Mouse (Mus musculus): ENCODE results near the gene Micall1. TPM values are rescaled to one million over a fixed set of nuclear protein-coding genes. Genes with fewer than 3 reads are reported as not detected.

Gene Micall1
- total and polyA plus RNA-seq, 2 experiments from 2014 or later, result 10.3 to 35.5 TPM

GRCm38 (mm10) chr15:79176905-79177304 is 68.2 kb downstream of the Micall1 start:
- H3K9ac ChIP-seq (replicated peaks; ENCODE audit: low read length, poor library complexity, severe bottlenecking), result no peak overlapping the region
- no peaks in the 10 kb centered on the region for H3K36me3 ChIP-seq (ENCODE audit: insufficient read depth, low read length)
- WGBS, result 34% methylated on average over 6 of the region's 6 CpGs
- no peaks in the 10 kb centered on the region for H3K4me1 ChIP-seq (ENCODE audit: insufficient read depth, low read length)
- H3K4me3 ChIP-seq (ENCODE audit: low read depth, low read length), result no peak overlapping the region
- no peaks in the 10 kb centered on the region for H3K9me3 ChIP-seq (ENCODE audit: low read length)
- H3K27me3 ChIP-seq (ENCODE audit: insufficient read depth, low read length), result no peaks in the 10 kb centered on the region
- ATAC-seq (ENCODE audit: low FRiP score) (no peak), DNase-seq (ENCODE audit: low spot score) (no peak)
- no peak for TF ChIP-seq CTCF (IDR thresholded peaks at IDR 0.05)
- H3K4me2 ChIP-seq (ENCODE audit: low read depth, low read length, poor library complexity, severe bottlenecking), result no peak overlapping the region
- H3K27ac ChIP-seq (ENCODE audit: low read depth, low read length), result no peak overlapping the region

DNA sequence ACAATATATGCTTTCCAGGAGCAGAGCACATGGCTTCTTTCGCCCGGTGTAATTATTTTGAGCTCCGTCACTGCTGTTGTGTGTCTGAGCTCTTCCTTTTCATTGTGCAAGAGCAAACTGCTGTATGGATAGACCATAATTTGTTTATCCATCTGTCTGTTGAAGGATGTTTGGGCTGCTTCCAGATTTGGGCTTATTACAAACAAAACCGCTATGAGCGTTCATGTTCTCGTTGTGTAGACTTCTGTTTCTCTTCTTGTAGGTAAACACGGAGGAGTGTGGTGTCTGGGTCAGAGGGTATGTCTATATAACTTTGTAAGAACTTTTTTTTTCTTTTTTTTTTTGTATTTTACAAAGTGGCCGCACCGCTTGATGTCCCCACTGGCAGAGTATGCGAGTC is 76.5 kb downstream of the Micall1 start:
- no peak overlapping the region for H3K27ac ChIP-seq (ENCODE audit: low read depth, low read length)
- DNase-seq (ENCODE audit: low spot score), result no peak
- ATAC-seq (ENCODE audit: low FRiP score), result no peak
- TF ChIP-seq CTCF (IDR thresholded peaks at IDR 0.05), result no peak
- 87% methylated on average over 10 of the region's 10 CpGs for WGBS
- no peaks in the 10 kb centered on the region for H3K9me3 ChIP-seq (ENCODE audit: low read length)
- H3K36me3 ChIP-seq (ENCODE audit: insufficient read depth, low read length), result no peaks in the 10 kb centered on the region
- H3K4me3 ChIP-seq (ENCODE audit: low read depth, low read length), result no peak overlapping the region
- H3K27me3 ChIP-seq (ENCODE audit: insufficient read depth, low read length), result no peaks in the 10 kb centered on the region
- H3K4me2 ChIP-seq (ENCODE audit: low read depth, low read length, poor library complexity, severe bottlenecking), result no peak overlapping the region
- no peak overlapping the region for H3K9ac ChIP-seq (replicated peaks; ENCODE audit: low read length, poor library complexity, severe bottlenecking)
- H3K4me1 ChIP-seq (ENCODE audit: insufficient read depth, low read length), result no peaks in the 10 kb centered on the region

Other genes with a start within 250 kb of the Micall1 start
- gene Gga1, start 231.7 kb upstream of the Micall1 start, total RNA-seq (2014; rRNA removed), result 37.0 and 42.8 TPM in 2 replicates
- gene Gga1, start 231.7 kb upstream of the Micall1 start, polyA plus RNA-seq (2015; fragmentation: Nextera tagmentation; extraction: Ambion mirVana), result 42.4 and 43.4 TPM in 2 replicates
- gene Gm49510, start 209.2 kb upstream of the Micall1 start, total RNA-seq (2014; rRNA removed), result 1.7 TPM in 1 of 2 replicates, not detected in the other
- gene Gm49510, start 209.2 kb upstream of the Micall1 start, polyA plus RNA-seq (2015; fragmentation: Nextera tagmentation; extraction: Ambion mirVana), result 0.17 TPM in 1 of 2 replicates, not detected in the other
- gene Sh3bp1, start 209.1 kb upstream of the Micall1 start, total RNA-seq (2014; rRNA removed), result 4.2 and 4.5 TPM in 2 replicates
- 4.0 and 4.7 TPM in 2 replicates for gene Sh3bp1, start 209.1 kb upstream of the Micall1 start, polyA plus RNA-seq (2015; fragmentation: Nextera tagmentation; extraction: Ambion mirVana)
- gene Pdxp, start 195.0 kb upstream of the Micall1 start, total RNA-seq (2014; rRNA removed), result 350 and 364 TPM in 2 replicates
- 171 and 181 TPM in 2 replicates for gene Pdxp, start 195.0 kb upstream of the Micall1 start, polyA plus RNA-seq (2015; fragmentation: Nextera tagmentation; extraction: Ambion mirVana)
- gene Lgals1, start 182.2 kb upstream of the Micall1 start, total RNA-seq (2014; rRNA removed), result 35.4 and 46.2 TPM in 2 replicates
- gene Lgals1, start 182.2 kb upstream of the Micall1 start, polyA plus RNA-seq (2015; fragmentation: Nextera tagmentation; extraction: Ambion mirVana), result 69.7 and 76.8 TPM in 2 replicates
- 8.1 and 17.1 TPM in 2 replicates for gene Nol12, start 174.0 kb upstream of the Micall1 start, total RNA-seq (2014; rRNA removed)
- gene Nol12, start 174.0 kb upstream of the Micall1 start, polyA plus RNA-seq (2015; fragmentation: Nextera tagmentation; extraction: Ambion mirVana), result 64.0 and 69.5 TPM in 2 replicates
- 40.0 and 53.3 TPM in 2 replicates for gene Triobp, start 161.2 kb upstream of the Micall1 start, total RNA-seq (2014; rRNA removed)
- gene Triobp, start 161.2 kb upstream of the Micall1 start, polyA plus RNA-seq (2015; fragmentation: Nextera tagmentation; extraction: Ambion mirVana), result 24.7 and 28.4 TPM in 2 replicates
- gene H1f0, start 80.4 kb upstream of the Micall1 start, total RNA-seq (2014; rRNA removed), result 132 and 136 TPM in 2 replicates
- 135 and 144 TPM in 2 replicates for gene H1f0, start 80.4 kb upstream of the Micall1 start, polyA plus RNA-seq (2015; fragmentation: Nextera tagmentation; extraction: Ambion mirVana)
- gene Galr3, start 67.0 kb upstream of the Micall1 start, total RNA-seq (2014; rRNA removed), result 3.3 and 3.9 TPM in 2 replicates
- 0.25 and 0.32 TPM in 2 replicates for gene Galr3, start 67.0 kb upstream of the Micall1 start, polyA plus RNA-seq (2015; fragmentation: Nextera tagmentation; extraction: Ambion mirVana)
- gene Ankrd54, start 46.0 kb upstream of the Micall1 start, total RNA-seq (2014; rRNA removed), result 53.5 and 57.5 TPM in 2 replicates
- gene Ankrd54, start 46.0 kb upstream of the Micall1 start, polyA plus RNA-seq (2015; fragmentation: Nextera tagmentation; extraction: Ambion mirVana), result 44.5 and 45.5 TPM in 2 replicates
- 197 and 205 TPM in 2 replicates for gene Eif3l, start 33.7 kb upstream of the Micall1 start, total RNA-seq (2014; rRNA removed)
- gene Eif3l, start 33.7 kb upstream of the Micall1 start, polyA plus RNA-seq (2015; fragmentation: Nextera tagmentation; extraction: Ambion mirVana), result 160 and 168 TPM in 2 replicates
- gene Polr2f, start 32.1 kb downstream of the Micall1 start, total RNA-seq (2014; rRNA removed), result 59.7 and 67.5 TPM in 2 replicates
- gene Polr2f, start 32.1 kb downstream of the Micall1 start, polyA plus RNA-seq (2015; fragmentation: Nextera tagmentation; extraction: Ambion mirVana), result 341 and 344 TPM in 2 replicates
- gene 1700088E04Rik, start 32.4 kb downstream of the Micall1 start, total RNA-seq (2014; rRNA removed), result 9.5 and 11.7 TPM in 2 replicates
- gene 1700088E04Rik, start 32.4 kb downstream of the Micall1 start, polyA plus RNA-seq (2015; fragmentation: Nextera tagmentation; extraction: Ambion mirVana), result 15.9 and 21.6 TPM in 2 replicates
- gene Sox10, start 56.3 kb downstream of the Micall1 start, total RNA-seq (2014; rRNA removed), result 19.2 and 21.1 TPM in 2 replicates
- 6.8 and 8.9 TPM in 2 replicates for gene Sox10, start 56.3 kb downstream of the Micall1 start, polyA plus RNA-seq (2015; fragmentation: Nextera tagmentation; extraction: Ambion mirVana)
- 65.8 and 81.1 TPM in 2 replicates for gene Pick1, start 120.3 kb downstream of the Micall1 start, total RNA-seq (2014; rRNA removed)
- gene Pick1, start 120.3 kb downstream of the Micall1 start, polyA plus RNA-seq (2015; fragmentation: Nextera tagmentation; extraction: Ambion mirVana), result 78.1 and 84.2 TPM in 2 replicates
- 1.8 and 3.7 TPM in 2 replicates for gene Gm49486, start 120.5 kb downstream of the Micall1 start, total RNA-seq (2014; rRNA removed)
- 1.1 and 2.0 TPM in 2 replicates for gene Gm49486, start 120.5 kb downstream of the Micall1 start, polyA plus RNA-seq (2015; fragmentation: Nextera tagmentation; extraction: Ambion mirVana)
- 0.93 TPM in 1 of 2 replicates, not detected in the other for gene Slc16a8, start 145.9 kb downstream of the Micall1 start, total RNA-seq (2014; rRNA removed)
- 0.45 and 0.54 TPM in 2 replicates for gene Slc16a8, start 145.9 kb downstream of the Micall1 start, polyA plus RNA-seq (2015; fragmentation: Nextera tagmentation; extraction: Ambion mirVana)
- gene Baiap2l2, start 176.6 kb downstream of the Micall1 start, total RNA-seq (2014; rRNA removed), result 3.0 and 3.1 TPM in 2 replicates
- gene Baiap2l2, start 176.6 kb downstream of the Micall1 start, polyA plus RNA-seq (2015; fragmentation: Nextera tagmentation; extraction: Ambion mirVana), result 8.0 and 8.5 TPM in 2 replicates
- 26.8 and 35.3 TPM in 2 replicates for gene Pla2g6, start 219.5 kb downstream of the Micall1 start, total RNA-seq (2014; rRNA removed)
- 14.5 and 17.6 TPM in 2 replicates for gene Pla2g6, start 219.5 kb downstream of the Micall1 start, polyA plus RNA-seq (2015; fragmentation: Nextera tagmentation; extraction: Ambion mirVana)
- gene Maff, start 237.7 kb downstream of the Micall1 start, total RNA-seq (2014; rRNA removed), result 4.0 and 5.4 TPM in 2 replicates
- 0.93 and 1.2 TPM in 2 replicates for gene Maff, start 237.7 kb downstream of the Micall1 start, polyA plus RNA-seq (2015; fragmentation: Nextera tagmentation; extraction: Ambion mirVana)

Data from midbrain, postnatal 0 days (tissue).